Mouse (Mus musculus) spleen, embryonic (tissue): ENCODE results near the gene Actl6b.

Experiments
- CTCF ChIA-PET: fragments of 350-600 bp; sonication (Branson Sonifier 250); formaldehyde crosslinking; loops from one replicate; lab custom pipeline; 2022; lab: Charles Lee

The Actl6b gene

GRCm38 (mm10) chr5:137553000-137553399 is 317 bp upstream of the Actl6b start:
- CTCF ChIA-PET, result no interaction called here

GRCm38 (mm10) chr5:137553898-137554297 is 581 bp downstream of the Actl6b start:
- CTCF ChIA-PET, result no interaction called here

GRCm38 (mm10) chr5:137561556-137561955 is 8.2 kb downstream of the Actl6b start:
- CTCF ChIA-PET, result no interaction called here

- CTCF ChIA-PET, result no interaction called here
These were observed 9.6 kb downstream of the Actl6b start for GRCm38 (mm10) chr5:137562965-137563364.

GRCm38 (mm10) chr5:137565744-137566143 is 12.4 kb downstream of the Actl6b start:
- CTCF ChIA-PET, result no interaction called here

- CTCF ChIA-PET, result no interaction called here
These were observed 13.1 kb downstream of the Actl6b start for GRCm38 (mm10) chr5:137566416-137566815.

GRCm38 (mm10) chr5:137568223-137568798 is 15.0 kb downstream of the Actl6b start:
- CTCF ChIA-PET, result interaction anchor here (0.6 kb wide), 1 partner anchor 32 kb away, joined by 5 read pairs; no protein-coding TSS in a partner anchor

- CTCF ChIA-PET, result interaction anchor here (0.5 kb wide), 1 partner anchor 88 kb away, joined by 4 read pairs; no protein-coding TSS in a partner anchor
These were observed 15.7 kb downstream of the Actl6b start for GRCm38 (mm10) chr5:137569031-137569430.

- CTCF ChIA-PET, result interaction anchor here (0.7 kb wide), 1 partner anchor 83 kb away, joined by 3 read pairs; no protein-coding TSS in a partner anchor
These were observed 16.3 kb downstream of the Actl6b start, which contains the start of gene Tfr2 for GRCm38 (mm10) chr5:137569665-137570064. TSS of gene Tfr2 (plus strand) at chr5:137569840.

- CTCF ChIA-PET, result no interaction called here
These were observed 16.9 kb downstream of the Actl6b start for GRCm38 (mm10) chr5:137570181-137570580.

- CTCF ChIA-PET, result no interaction called here
These were observed 17.6 kb downstream of the Actl6b start for GRCm38 (mm10) chr5:137570691-137571586.

- CTCF ChIA-PET, result no interaction called here
These were observed 21.2 kb downstream of the Actl6b start for GRCm38 (mm10) chr5:137574470-137574901.

GRCm38 (mm10) chr5:137580246-137580645 is 26.9 kb downstream of the Actl6b start:
- CTCF ChIA-PET, result no interaction called here

GRCm38 (mm10) chr5:137582702-137583101 is 29.4 kb downstream of the Actl6b start:
- CTCF ChIA-PET, result no interaction called here

- CTCF ChIA-PET, result no interaction called here
These were observed 30.4 kb downstream of the Actl6b start for GRCm38 (mm10) chr5:137583670-137584169.

GRCm38 (mm10) chr5:137584976-137585375 is 31.7 kb downstream of the Actl6b start:
- CTCF ChIA-PET, result interaction anchor here (0.6 kb wide), 1 partner anchor 69 kb away, joined by 4 read pairs; no protein-coding TSS in a partner anchor

GRCm38 (mm10) chr5:137590507-137590906 is 37.2 kb downstream of the Actl6b start:
- CTCF ChIA-PET, result no interaction called here

GRCm38 (mm10) chr5:137595921-137596320 is 42.6 kb downstream of the Actl6b start:
- CTCF ChIA-PET, result interaction anchor here (0.6 kb wide), 1 partner anchor 667 kb away, joined by 3 read pairs; no protein-coding TSS in a partner anchor

GRCm38 (mm10) chr5:137596601-137597261 is 43.4 kb downstream of the Actl6b start:
- CTCF ChIA-PET, result interaction anchor here (0.6 kb wide), 1 partner anchor 668 kb away, joined by 3 read pairs; no protein-coding TSS in a partner anchor

- CTCF ChIA-PET, result no interaction called here
These were observed 44.3 kb downstream of the Actl6b start for GRCm38 (mm10) chr5:137597625-137598024.

- CTCF ChIA-PET, result interaction anchor here (0.6 kb wide), 1 partner anchor 40 kb away, joined by 16 read pairs; no protein-coding TSS in a partner anchor
These were observed 44.9 kb downstream of the Actl6b start for GRCm38 (mm10) chr5:137598100-137598826.
